Mouse (Mus musculus) small intestine, adult 10 weeks (tissue): ENCODE data around the gene Hcar1. TPM values are rescaled to one million over a fixed set of nuclear protein-coding genes. Genes with fewer than 3 reads are reported as not detected.

Experiments used
- polyA plus RNA-seq: library from polyadenylated mRNA; stranded (reverse); fragments of 350-450 nt; fragmentation: Illumina TruSeq; extraction: RNeasy Lipid Tissue Mini Kit (QIAGEN cat#74804); gene quantifications from one replicate; pipeline ENCODE4 v1.2.3, GENCODE M21; 2014; ENCODE audit warnings: low replicate concordance

The Hcar1 gene
- 1.6 TPM for polyA plus RNA-seq

DNA sequence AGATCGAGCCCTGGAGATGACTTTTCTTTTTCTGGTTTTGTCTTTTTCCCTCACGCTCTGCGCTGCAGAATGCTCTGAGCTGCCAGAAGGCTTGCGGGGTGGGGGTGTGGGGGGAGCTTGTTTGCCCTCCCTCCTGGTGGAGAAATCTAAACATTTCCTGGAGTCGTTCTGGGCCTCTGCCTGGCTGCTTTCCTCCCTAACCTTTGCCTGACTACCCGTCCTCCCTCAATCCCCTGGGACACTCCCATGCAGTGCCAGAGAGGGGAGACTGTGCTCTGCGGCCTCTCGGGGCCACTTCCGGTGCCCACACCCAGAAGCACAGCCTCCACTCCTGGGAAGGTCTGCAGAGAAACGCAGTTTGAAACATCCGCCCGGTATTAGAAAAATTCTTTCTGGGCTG, at the start of gene Hcar1:
TSS of gene Hcar1 (minus strand) at position 93 of the 400 bp plus-strand sequence.

DNA sequence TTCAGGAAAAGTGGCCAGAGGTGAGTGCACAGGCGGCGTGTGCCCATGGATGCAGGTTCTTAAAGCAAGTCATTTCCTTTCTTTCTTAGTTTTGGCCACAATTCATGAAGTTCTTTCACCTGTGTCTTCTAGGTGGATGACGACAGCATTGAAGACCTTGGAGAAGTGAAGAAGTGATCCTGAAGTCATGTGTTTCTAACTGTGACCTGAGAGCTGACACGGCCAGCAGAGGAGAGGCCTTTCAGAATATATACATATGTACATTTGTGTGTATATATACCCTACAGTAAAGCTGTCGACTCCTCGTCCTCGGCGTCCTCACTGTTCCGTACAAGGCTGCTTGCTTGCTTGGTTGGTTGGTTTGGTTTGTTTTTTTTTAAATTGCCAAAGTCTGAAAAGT, 47.3 kb upstream of the Hcar1 start, which contains the start of gene Gm43518:
TSS of gene Gm43518 (plus strand) at position 301 of the 400 bp plus-strand sequence.

DNA sequence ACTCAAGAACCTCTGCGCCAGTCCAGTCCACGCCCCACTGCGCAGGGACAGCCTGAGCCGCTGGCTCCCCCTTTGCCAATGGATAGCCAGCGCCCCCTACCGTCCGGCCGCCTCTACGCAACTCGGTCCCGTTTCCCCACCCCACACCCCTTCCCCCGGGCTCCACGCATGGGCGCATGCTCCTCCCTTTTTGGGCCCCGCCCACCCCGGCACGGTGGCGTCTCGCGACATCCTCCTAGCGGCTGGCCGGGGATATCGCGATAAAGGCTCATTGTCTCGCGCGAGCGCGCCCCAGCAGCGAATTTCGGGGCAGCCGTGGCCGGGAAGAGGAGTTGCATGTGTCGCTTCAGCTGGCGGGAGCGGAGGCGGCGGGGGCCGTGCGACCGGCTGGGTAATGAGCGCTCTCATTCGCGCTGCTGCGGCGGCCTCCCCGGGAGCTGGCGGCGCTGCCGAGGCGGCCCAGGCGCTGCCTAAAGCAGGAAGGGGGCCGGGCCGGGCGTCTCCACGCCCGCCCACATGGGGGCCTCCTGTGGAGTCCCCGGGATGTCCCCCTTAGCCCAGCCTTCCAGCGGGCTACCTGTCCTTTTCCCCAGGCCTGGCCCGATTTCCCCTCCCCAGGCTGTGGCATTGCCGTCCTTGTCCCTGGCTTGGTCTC, 27.3 kb upstream of the Hcar1 start, which contains the start of gene Denr:
TSS of gene Denr (plus strand) at position 200 of the 655 bp plus-strand sequence.

DNA sequence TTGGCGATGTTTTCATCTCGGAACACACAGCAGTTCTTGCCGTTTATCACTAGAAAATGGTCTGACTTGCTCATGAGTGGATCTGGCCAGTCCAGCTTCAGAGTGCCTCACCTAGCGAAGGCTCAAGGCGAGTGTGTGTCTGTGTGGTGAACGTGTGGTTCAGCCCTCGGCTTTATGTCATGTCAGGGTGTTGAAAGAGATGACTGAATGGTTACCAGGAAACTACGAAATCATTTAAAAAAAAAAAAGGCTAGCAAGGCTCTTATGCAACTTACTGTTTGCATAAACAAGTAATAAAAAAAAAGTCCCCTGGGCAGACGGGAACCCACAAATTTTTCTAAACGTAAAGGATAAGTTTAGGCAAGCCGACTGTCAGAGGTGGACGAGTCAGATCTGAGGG, 14.5 kb downstream of the Hcar1 start, which contains the start of gene Hcar2:
TSS of gene Hcar2 (minus strand) at position 135 of the 400 bp plus-strand sequence.

Other genes with a start within 250 kb of the Hcar1 start
- gene Clip1, start 195.4 kb downstream of the Hcar1 start, polyA plus RNA-seq, result 20.2 TPM
- 153 TPM for gene Zcchc8, start 158.9 kb downstream of the Hcar1 start, polyA plus RNA-seq
- 285 TPM for gene Rsrc2, start 130.6 kb downstream of the Hcar1 start, polyA plus RNA-seq
- gene Kntc1, start 130.3 kb downstream of the Hcar1 start, polyA plus RNA-seq, result 5.7 TPM
- gene Hcar2, start 14.5 kb downstream of the Hcar1 start, polyA plus RNA-seq, result not detected
- 194 TPM for gene Denr, start 27.2 kb upstream of the Hcar1 start, polyA plus RNA-seq
- not detected for gene Gm43518, start 47.4 kb upstream of the Hcar1 start, polyA plus RNA-seq
- 3.4 TPM for gene Ccdc62, start 50.7 kb upstream of the Hcar1 start, polyA plus RNA-seq
- 1.4 TPM for gene Hip1r, start 93.6 kb upstream of the Hcar1 start, polyA plus RNA-seq
- 7.6 TPM for gene Vps37b, start 152.2 kb upstream of the Hcar1 start, polyA plus RNA-seq
- gene Abcb9, start 215.8 kb upstream of the Hcar1 start, polyA plus RNA-seq, result 1.2 TPM
- gene Ogfod2, start 232.3 kb upstream of the Hcar1 start, polyA plus RNA-seq, result 0.37 TPM
- gene Arl6ip4, start 236.1 kb upstream of the Hcar1 start, polyA plus RNA-seq, result 1.5 TPM